Mouse (Mus musculus): ENCODE data around the gene Fam240a.

Fam240a gene

DNA sequence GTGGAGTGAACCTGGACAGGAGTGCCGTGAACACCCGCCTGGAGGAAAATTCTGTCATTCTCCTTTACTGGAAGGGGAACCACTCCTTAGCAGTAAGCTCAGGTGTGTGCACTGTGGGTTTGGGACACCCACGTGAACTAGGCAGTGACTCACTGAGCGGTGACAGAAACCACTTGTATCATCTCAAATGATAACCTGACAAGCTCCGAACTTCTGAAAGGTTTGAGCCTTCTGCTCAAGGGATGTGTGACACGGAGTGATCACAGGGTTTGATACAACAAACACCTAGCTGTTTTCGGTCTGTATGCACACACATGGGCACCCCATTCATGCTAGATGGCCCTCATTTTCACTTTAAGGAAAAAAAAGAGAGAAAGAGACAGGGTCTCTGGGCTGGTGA lies at the start of gene Fam240a:
Fam240a (minus strand) TSS at position 76 of the 400 bp plus-strand sequence.
- in situ Hi-C loops (cut with MboI; ENCODE audit: low pct_unique_long_range_greater_than_20kb in 1 of 2, low sequenced_read_pairs in 2 of 2, unreplicated experiment in 1 of 2) = loop anchor here in 1 of 2 experiments (25.0 kb wide), 1 partner anchor 146 kb away; the partner anchor contains the start of gene Ccrl2

DNA sequence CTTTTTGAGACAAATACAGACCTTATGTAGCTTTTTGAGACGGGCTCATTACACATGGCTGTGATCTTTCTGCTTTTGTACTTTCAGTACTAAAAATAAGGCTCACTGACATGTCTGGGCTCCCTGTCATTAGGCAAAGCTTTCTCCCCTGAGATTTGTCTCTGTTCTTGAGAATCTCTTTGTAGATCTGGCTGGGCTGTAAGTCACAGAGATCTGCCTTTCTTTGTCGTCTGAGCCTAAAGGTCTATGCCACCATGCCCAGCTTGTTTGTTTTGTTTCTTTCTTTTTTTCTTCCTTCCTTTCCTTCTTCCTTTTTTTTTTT lies 49.2 kb upstream of the Fam240a start:
- in situ Hi-C loops (cut with MboI; ENCODE audit: low pct_unique_long_range_greater_than_20kb in 1 of 2, low sequenced_read_pairs in 2 of 2, unreplicated experiment in 1 of 2) = no loop called here

GRCm38 (mm10) chr9:110965062-110965909 lies 48.6 kb upstream of the Fam240a start:
- in situ Hi-C loops (cut with MboI; ENCODE audit: low pct_unique_long_range_greater_than_20kb in 1 of 2, low sequenced_read_pairs in 2 of 2, unreplicated experiment in 1 of 2) = no loop called here

GRCm38 (mm10) chr9:110963566-110964115 lies 47.0 kb upstream of the Fam240a start:
- in situ Hi-C loops (cut with MboI; ENCODE audit: low pct_unique_long_range_greater_than_20kb in 1 of 2, low sequenced_read_pairs in 2 of 2, unreplicated experiment in 1 of 2) = no loop called here

GRCm38 (mm10) chr9:110961386-110961785 lies 44.7 kb upstream of the Fam240a start:
- in situ Hi-C loops (cut with MboI; ENCODE audit: low pct_unique_long_range_greater_than_20kb in 1 of 2, low sequenced_read_pairs in 2 of 2, unreplicated experiment in 1 of 2) = no loop called here

- in situ Hi-C loops (cut with MboI; ENCODE audit: low pct_unique_long_range_greater_than_20kb in 1 of 2, low sequenced_read_pairs in 2 of 2, unreplicated experiment in 1 of 2) = no loop called here
Observed at GRCm38 (mm10) chr9:110960230-110961149, 43.8 kb upstream of the Fam240a start.

GRCm38 (mm10) chr9:110959669-110960068 lies 43.0 kb upstream of the Fam240a start:
- in situ Hi-C loops (cut with MboI; ENCODE audit: low pct_unique_long_range_greater_than_20kb in 1 of 2, low sequenced_read_pairs in 2 of 2, unreplicated experiment in 1 of 2) = no loop called here

GRCm38 (mm10) chr9:110955962-110956361 lies 39.3 kb upstream of the Fam240a start:
- in situ Hi-C loops (cut with MboI; ENCODE audit: low pct_unique_long_range_greater_than_20kb in 1 of 2, low sequenced_read_pairs in 2 of 2, unreplicated experiment in 1 of 2) = no loop called here

DNA sequence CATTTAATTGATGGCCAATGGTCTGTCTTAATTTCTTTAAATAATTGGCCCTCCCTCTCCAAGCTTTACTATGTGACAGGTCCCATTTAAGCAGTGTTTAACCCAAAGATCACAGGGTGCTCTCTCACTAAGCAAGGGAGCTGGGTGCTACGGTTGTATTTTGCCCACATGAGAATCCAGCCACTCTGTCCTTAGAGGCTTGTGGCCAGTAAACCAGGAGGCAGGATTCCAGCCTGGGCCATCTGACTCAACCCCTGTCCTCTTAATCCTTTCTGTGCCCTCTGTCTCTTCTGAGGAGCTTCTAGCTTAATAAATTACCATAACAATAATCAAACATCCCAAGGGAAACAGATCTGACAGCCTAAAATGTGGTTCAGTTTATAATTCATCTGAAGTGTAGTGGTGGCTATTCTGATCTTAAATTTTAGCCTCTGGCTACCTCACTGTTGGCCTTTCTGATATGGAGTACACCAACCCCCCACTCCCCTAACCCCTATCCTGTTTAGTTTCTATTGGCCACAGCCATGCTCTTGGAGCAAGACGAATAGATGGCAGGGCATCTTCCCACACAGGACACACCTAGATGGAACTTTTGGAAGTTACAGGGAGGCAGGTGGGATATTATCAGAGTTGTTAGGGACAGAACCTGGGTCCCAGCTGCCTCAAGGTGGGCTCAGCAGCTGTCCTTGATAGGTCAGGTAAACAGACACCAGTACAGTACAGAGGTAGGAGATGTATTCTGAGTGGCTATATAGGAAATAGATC lies 38.2 kb upstream of the Fam240a start:
- in situ Hi-C loops (cut with MboI; ENCODE audit: low pct_unique_long_range_greater_than_20kb in 1 of 2, low sequenced_read_pairs in 2 of 2, unreplicated experiment in 1 of 2) = no loop called here

GRCm38 (mm10) chr9:110953550-110954461 lies 37.1 kb upstream of the Fam240a start:
- in situ Hi-C loops (cut with MboI; ENCODE audit: low pct_unique_long_range_greater_than_20kb in 1 of 2, low sequenced_read_pairs in 2 of 2, unreplicated experiment in 1 of 2) = no loop called here

- in situ Hi-C loops (cut with MboI; ENCODE audit: low pct_unique_long_range_greater_than_20kb in 1 of 2, low sequenced_read_pairs in 2 of 2, unreplicated experiment in 1 of 2) = no loop called here
Observed at GRCm38 (mm10) chr9:110952931-110953549, 36.4 kb upstream of the Fam240a start.

DNA sequence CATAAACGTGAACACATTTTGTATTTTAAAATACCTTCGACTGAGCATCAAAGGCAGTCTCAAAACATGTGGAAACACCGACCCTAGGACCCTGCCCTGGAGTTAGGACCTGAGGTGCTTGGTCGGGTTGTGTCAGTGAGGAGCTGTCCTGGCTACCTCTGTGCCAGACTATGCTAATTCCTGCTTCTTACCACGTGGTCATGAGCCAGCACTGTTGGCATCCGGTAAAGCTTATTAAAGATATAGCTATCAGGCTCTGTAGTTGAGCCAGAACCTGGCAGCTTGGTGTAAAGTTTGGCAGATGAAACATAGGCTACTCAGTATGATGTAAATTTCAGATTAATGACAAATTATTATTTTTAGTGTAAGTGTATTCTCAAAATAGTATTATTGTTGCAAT lies 35.7 kb upstream of the Fam240a start:
- in situ Hi-C loops (cut with MboI; ENCODE audit: low pct_unique_long_range_greater_than_20kb in 1 of 2, low sequenced_read_pairs in 2 of 2, unreplicated experiment in 1 of 2) = no loop called here

DNA sequence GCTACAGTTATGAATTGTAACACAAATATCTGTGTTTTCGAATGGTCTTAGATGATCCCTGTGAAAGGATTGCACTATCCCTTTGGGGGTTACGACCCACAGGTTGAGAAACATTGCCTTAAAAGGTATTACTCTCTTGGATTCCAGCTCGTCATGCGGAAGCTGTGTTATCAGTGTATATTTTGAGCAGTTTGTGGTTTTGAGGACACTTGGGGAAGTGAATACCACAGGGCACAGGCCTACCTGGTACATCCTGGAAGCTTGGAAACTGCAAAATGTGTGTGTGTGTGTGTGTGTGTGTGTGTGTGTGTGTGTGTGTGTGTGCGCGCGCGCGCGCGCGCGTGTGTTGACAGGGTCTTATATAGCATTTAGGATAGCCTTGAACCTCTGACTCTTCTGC lies 35.2 kb upstream of the Fam240a start:
- in situ Hi-C loops (cut with MboI; ENCODE audit: low pct_unique_long_range_greater_than_20kb in 1 of 2, low sequenced_read_pairs in 2 of 2, unreplicated experiment in 1 of 2) = no loop called here

GRCm38 (mm10) chr9:110951397-110951796 lies 34.7 kb upstream of the Fam240a start, which contains the start of gene Lrrc2:
Gene Lrrc2, plus strand, starts transcription at chr9:110951545.
- in situ Hi-C loops (cut with MboI; ENCODE audit: low pct_unique_long_range_greater_than_20kb in 1 of 2, low sequenced_read_pairs in 2 of 2, unreplicated experiment in 1 of 2) = no loop called here

DNA sequence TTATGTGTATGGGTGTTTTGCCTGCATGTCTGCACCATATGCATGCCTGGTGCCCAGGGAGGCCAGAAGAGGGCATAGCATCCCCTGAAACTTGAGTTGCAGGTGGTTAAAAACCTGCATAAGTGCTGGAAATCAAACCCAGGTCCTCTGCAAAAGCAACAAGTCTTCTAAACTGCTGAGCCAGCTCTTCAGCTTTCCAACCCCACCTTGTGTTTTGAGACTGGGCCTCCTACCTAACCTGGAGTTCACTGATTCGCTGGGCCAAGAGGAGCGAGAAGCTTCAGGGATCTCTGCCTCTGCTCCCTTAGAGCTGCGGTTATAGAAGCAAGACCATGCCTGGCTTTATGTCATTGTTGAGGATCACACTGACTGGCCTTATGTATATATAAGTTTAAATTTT lies 33.4 kb upstream of the Fam240a start:
- in situ Hi-C loops (cut with MboI; ENCODE audit: low pct_unique_long_range_greater_than_20kb in 1 of 2, low sequenced_read_pairs in 2 of 2, unreplicated experiment in 1 of 2) = no loop called here

DNA sequence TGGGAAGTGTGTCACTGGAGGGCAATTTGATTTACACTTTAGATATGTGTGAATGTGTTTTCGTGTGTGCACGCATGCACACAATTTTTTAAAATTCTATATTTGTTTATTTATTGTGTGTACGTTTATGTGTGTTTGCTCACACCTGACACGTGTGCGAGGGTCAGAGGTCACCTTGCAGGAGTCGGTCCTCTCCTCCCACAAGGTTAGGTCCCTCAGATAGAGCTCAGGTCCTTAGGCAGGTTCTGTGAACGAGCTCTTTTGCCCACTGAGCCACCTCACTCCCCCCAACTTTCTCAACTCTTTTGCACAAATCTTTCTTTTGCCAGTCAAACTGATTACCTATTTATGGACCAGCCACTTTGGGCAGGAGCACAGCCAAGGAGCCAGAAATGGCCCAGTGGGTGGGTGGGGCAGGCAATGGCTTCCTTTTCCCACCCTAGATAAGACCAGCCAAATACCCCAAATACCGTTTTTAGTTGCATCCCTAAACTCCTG lies 32.2 kb upstream of the Fam240a start:
- in situ Hi-C loops (cut with MboI; ENCODE audit: low pct_unique_long_range_greater_than_20kb in 1 of 2, low sequenced_read_pairs in 2 of 2, unreplicated experiment in 1 of 2) = no loop called here

GRCm38 (mm10) chr9:110947900-110948299 lies 31.2 kb upstream of the Fam240a start:
- in situ Hi-C loops (cut with MboI; ENCODE audit: low pct_unique_long_range_greater_than_20kb in 1 of 2, low sequenced_read_pairs in 2 of 2, unreplicated experiment in 1 of 2) = no loop called here

All from mouse embryonic stem cell (cell line).